Comparison of ENCODE assay signal across 8 mouse cellular contexts in genomic region chr3:65585823-65586482, GRCm38 (mm10). TPM values are rescaled to one million over a fixed set of nuclear protein-coding genes. Genes with fewer than 3 reads are reported as not detected.
A peak's percentile ranks its signal among the peaks of the same experiment; 100 is the strongest.
DNase-seq lines count a peak whose midpoint lies in the region; ATAC-seq and TF ChIP-seq lines count a peak whose summit lies in the region.

No protein-coding gene starts in this region.

- H3K27ac ChIP-seq in kidney, embryonic 15.5 days: no peak overlapping the region
- H3K27ac ChIP-seq in embryonic facial prominence, embryonic 11.5 days (replicated peaks; ENCODE audit: low read depth, low read length): no peak overlapping the region
- no peak overlapping the region; the same call in 1 of the 2 replicates for H3K27ac ChIP-seq in hindbrain, postnatal 0 days
- peak overlapping the region; percentile 53; the same call in 1 of the 2 replicates for H3K27ac ChIP-seq in midbrain, embryonic 16.5 days (ENCODE audit: low read length)

- ATAC-seq in kidney, embryonic 15.5 days (replicated peaks; ENCODE audit: low FRiP score): no peak; the same call in 1 of the 2 replicates
- ATAC-seq in embryonic facial prominence, embryonic 11.5 days (replicated peaks; ENCODE audit: insufficient number of reproducible peaks, low FRiP score, low TSS enrichment, low read depth): no peak
- peak; percentile 63 for ATAC-seq in hindbrain, postnatal 0 days
- peak; percentile 40 for ATAC-seq in midbrain, embryonic 16.5 days

- H3K4me2 ChIP-seq in kidney, embryonic 15.5 days: peak overlapping the region; percentile 67
- peak overlapping the region; percentile 24 for H3K4me2 ChIP-seq in embryonic facial prominence, embryonic 11.5 days (ENCODE audit: low read depth, low read length)
- H3K4me2 ChIP-seq in hindbrain, postnatal 0 days (ENCODE audit: low read depth, low read length): peak overlapping the region; percentile 50
- H3K4me2 ChIP-seq in midbrain, embryonic 16.5 days (ENCODE audit: low read length): peak overlapping the region; percentile 66

- H3K36me3 ChIP-seq in kidney, embryonic 15.5 days: no peaks in the 10 kb centered on the region
- no peaks in the 10 kb centered on the region for H3K36me3 ChIP-seq in embryonic facial prominence, embryonic 11.5 days (replicated peaks; ENCODE audit: control insufficient read depth, insufficient read depth, low read depth, low read length)
- H3K36me3 ChIP-seq in hindbrain, postnatal 0 days (ENCODE audit: insufficient read depth, low read length): no peaks in the 10 kb centered on the region
- H3K36me3 ChIP-seq in midbrain, embryonic 16.5 days (ENCODE audit: control insufficient read depth, insufficient read depth, low read length): no peaks in the 10 kb centered on the region

- peaks cover 18% of the 10 kb centered on the region for H3K4me1 ChIP-seq in kidney, embryonic 15.5 days
- H3K4me1 ChIP-seq in embryonic facial prominence, embryonic 11.5 days (ENCODE audit: control insufficient read depth, insufficient read depth, low read length): peaks cover 5% of the 10 kb centered on the region
- peaks cover 8% of the 10 kb centered on the region; the same call in 1 of the 2 replicates for H3K4me1 ChIP-seq in hindbrain, postnatal 0 days (ENCODE audit: insufficient read depth, low read length)
- peaks cover 7% of the 10 kb centered on the region for H3K4me1 ChIP-seq in midbrain, embryonic 16.5 days (ENCODE audit: control insufficient read depth, insufficient read depth, low read length)

- H3K9me3 ChIP-seq in kidney, embryonic 15.5 days (replicated peaks): no peaks in the 10 kb centered on the region
- H3K9me3 ChIP-seq in embryonic facial prominence, embryonic 11.5 days (replicated peaks; ENCODE audit: control insufficient read depth, low read length): no peaks in the 10 kb centered on the region
- H3K9me3 ChIP-seq in hindbrain, postnatal 0 days (ENCODE audit: low read length): no peaks in the 10 kb centered on the region
- H3K9me3 ChIP-seq in midbrain, embryonic 16.5 days (replicated peaks; ENCODE audit: control insufficient read depth, low read length, poor library complexity, severe bottlenecking): no peaks in the 10 kb centered on the region

- no peak for TF ChIP-seq CTCF in hindbrain, postnatal 0 days (IDR thresholded peaks at IDR 0.05; ENCODE audit: low read depth)

- no peak for DNase-seq in kidney, postnatal 10 days
- DNase-seq in embryonic facial prominence, embryonic 11.5 days (ENCODE audit: low spot score): no peak
- DNase-seq in hindbrain, postnatal 0 days (ENCODE audit: low spot score): no peak
- no peak for DNase-seq in layer of hippocampus, postnatal 36 days
- DNase-seq in gastrocnemius, adult 8-10 months (ENCODE audit: low spot score in 2 of 2): no peak
- DNase-seq in frontal cortex, adult 2 months (ENCODE audit: extremely low spot score in 1 of 2, low spot score in 1 of 2): no peak

- H3K4me3 ChIP-seq in kidney, embryonic 15.5 days (replicated peaks): peak overlapping the region; percentile 35
- H3K4me3 ChIP-seq in embryonic facial prominence, embryonic 11.5 days (ENCODE audit: low read depth, low read length): 0 out of 2 replicates have a peak overlapping the region, but pooled peaks have one; percentile 6
- H3K4me3 ChIP-seq in hindbrain, postnatal 0 days (ENCODE audit: low read length): peak overlapping the region; percentile 26
- H3K4me3 ChIP-seq in midbrain, embryonic 16.5 days (ENCODE audit: low read depth, low read length): peak overlapping the region; percentile 31

- 0 out of 2 replicates have a peak overlapping the region, but pooled peaks have one; percentile 6 for H3K9ac ChIP-seq in kidney, embryonic 15.5 days
- peak overlapping the region; percentile 39 for H3K9ac ChIP-seq in embryonic facial prominence, embryonic 11.5 days (replicated peaks; ENCODE audit: low read length)
- no peak overlapping the region; the same call in 1 of the 2 replicates for H3K9ac ChIP-seq in hindbrain, postnatal 0 days (replicated peaks; ENCODE audit: low read length)
- peak overlapping the region; percentile 21; the same call in 1 of the 2 replicates for H3K9ac ChIP-seq in midbrain, embryonic 16.5 days (ENCODE audit: low read depth, low read length)

- no peaks in the 10 kb centered on the region for H3K27me3 ChIP-seq in kidney, embryonic 15.5 days
- no peaks in the 10 kb centered on the region for H3K27me3 ChIP-seq in embryonic facial prominence, embryonic 11.5 days (ENCODE audit: control insufficient read depth, insufficient read depth, low read length)
- no peaks in the 10 kb centered on the region for H3K27me3 ChIP-seq in hindbrain, postnatal 0 days (ENCODE audit: insufficient read depth, low read length)
- no peaks in the 10 kb centered on the region for H3K27me3 ChIP-seq in midbrain, embryonic 16.5 days (ENCODE audit: control insufficient read depth, insufficient read depth, low read depth, low read length)

- WGBS in kidney, embryonic 15.5 days: 35% methylated on average over 16 of the region's 16 CpGs
- 33% methylated on average over 16 of the region's 16 CpGs for WGBS in embryonic facial prominence, embryonic 11.5 days
- 27% methylated on average over 16 of the region's 16 CpGs for WGBS in hindbrain, postnatal 0 days
- 24% methylated on average over 16 of the region's 16 CpGs for WGBS in midbrain, embryonic 16.5 days

RNA-seq across cellular contexts. Expression of gene Tiparp, which starts 57.7 kb away (rescaled TPM):
- 26.0 and 29.5 TPM in 2 replicates for polyA plus RNA-seq in kidney, embryonic 15.5 days (2015; fragmentation: Nextera tagmentation; extraction: Ambion mirVana)
- 37.9 and 39.7 TPM in 2 replicates for polyA plus RNA-seq in embryonic facial prominence, embryonic 11.5 days (2014; fragmentation: Nextera tagmentation; extraction: Ambion mirVana)
- 21.6 and 23.7 TPM in 2 replicates for total RNA-seq in hindbrain, postnatal 0 days (2014; rRNA removed)
- 21.6 and 22.0 TPM in 2 replicates for polyA plus RNA-seq in hindbrain, postnatal 0 days (2015; fragmentation: Nextera tagmentation; extraction: Ambion mirVana)
- polyA plus RNA-seq in midbrain, embryonic 16.5 days (2015; fragmentation: Nextera tagmentation; extraction: Ambion mirVana): 24.3 and 25.5 TPM in 2 replicates
- 10 to 100 TPM; 17.7 to 19.2 TPM for total RNA-seq in layer of hippocampus, postnatal 36 days (2021)
- 10 to 100 TPM; 10.9 to 47.7 (median 17.5) TPM for total RNA-seq in gastrocnemius, adult 8-10 months (2022)
- polyA plus RNA-seq in frontal cortex, adult 2 months (2012; rRNA removed): 8.9 and 11.7 TPM in 2 replicates

Comparison
In these comparisons a context has a peak if more than half of its experiments do, and no peak if none do; other contexts are left out.
1. ATAC-seq: peak in hindbrain, postnatal 0 days (single experiment) and midbrain, embryonic 16.5 days (single experiment); none in kidney, embryonic 15.5 days (single experiment) and embryonic facial prominence, embryonic 11.5 days (single experiment).
2. Peak in every context shown above with its lines, with median percentiles within 50 percentile points of each other: H3K4me2 ChIP-seq and H3K4me3 ChIP-seq.